Mouse (Mus musculus) monocyte, adult 59 days (primary cell): Measurements from ENCODE around the gene Fst. TPM values are rescaled to one million over a fixed set of nuclear protein-coding genes. Genes with fewer than 3 reads are reported as not detected.

Experiments used
- total RNA-seq, 2 experiments: library from RNA; stranded (reverse); gene quantifications; one replicate each; pipeline ENCODE4 v1.2.4; 2023

Fst gene
- total RNA-seq: not detected

GRCm38 (mm10) chr13:114458886-114459700 is at the start of gene Fst:
TSS of gene Fst (minus strand) at chr13:114458951.

Other genes starting within 250 kb of the Fst start
- gene Ndufs4, start 70.7 kb downstream of the Fst start, total RNA-seq: 10 to 100 TPM; 42.1 to 48.6 TPM